Mouse (Mus musculus) hindbrain, embryonic 10.5 days (tissue): ENCODE results near the gene Nubp2. TPM values are rescaled to one million over a fixed set of nuclear protein-coding genes. Genes with fewer than 3 reads are reported as not detected.

Experiments used
- DNase-seq: peaks from one replicate; pipeline ENCODE4 v3.0.0-alpha.2; 2017; ENCODE audit warnings: low spot score
- H3K27ac ChIP-seq: fragments of 300-500 bp; sonication (generic); 2 replicates; pipeline ENCODE4 v1.5.1; 2016; ENCODE audit warnings: mild to moderate bottlenecking, moderate library complexity
- H3K27me3 ChIP-seq: fragments of 300-500 bp; sonication (generic); 2 replicates; pipeline ENCODE4 v1.6.1; 2016; ENCODE audit warnings: mild to moderate bottlenecking; ENCODE audit not compliant: poor library complexity, insufficient read depth, severe bottlenecking
- H3K36me3 ChIP-seq: fragments of 300-500 bp; sonication (generic); 2 replicates; pipeline ENCODE4 v1.6.1; 2016; ENCODE audit warnings: mild to moderate bottlenecking, moderate library complexity
- H3K4me1 ChIP-seq: fragments of 300-500 bp; sonication (generic); replicated peaks from 2 replicates; pipeline ENCODE4 v1.6.1; 2016; ENCODE audit warnings: mild to moderate bottlenecking
- H3K4me3 ChIP-seq: fragments of 300-500 bp; sonication (generic); 2 replicates; pipeline ENCODE4 v1.5.1; 2016; ENCODE audit warnings: mild to moderate bottlenecking, moderate library complexity
- H3K9me3 ChIP-seq: fragments of 300-500 bp; sonication (generic); 2 replicates; pipeline ENCODE4 v1.6.1; 2016; ENCODE audit warnings: mild to moderate bottlenecking, moderate library complexity
- WGBS: fragments of 180-500 bp; shearing (Covaris S2); methylation state at CpG from one replicate; pipeline ENCODE4 v1.1.7; 2016; 5-methylcytosine and 5-hydroxymethylcytosine counted together
- polyA plus RNA-seq: library from polyadenylated mRNA; unstranded; fragments of >200 nt; fragmentation: Nextera tagmentation; extraction: Ambion mirVana; gene quantifications from 2 replicates; pipeline ENCODE4 v1.2.1, GENCODE M21; 2016

The Nubp2 gene
- polyA plus RNA-seq, 1 experiment from 2014 or later, result 95.5 TPM

DNA sequence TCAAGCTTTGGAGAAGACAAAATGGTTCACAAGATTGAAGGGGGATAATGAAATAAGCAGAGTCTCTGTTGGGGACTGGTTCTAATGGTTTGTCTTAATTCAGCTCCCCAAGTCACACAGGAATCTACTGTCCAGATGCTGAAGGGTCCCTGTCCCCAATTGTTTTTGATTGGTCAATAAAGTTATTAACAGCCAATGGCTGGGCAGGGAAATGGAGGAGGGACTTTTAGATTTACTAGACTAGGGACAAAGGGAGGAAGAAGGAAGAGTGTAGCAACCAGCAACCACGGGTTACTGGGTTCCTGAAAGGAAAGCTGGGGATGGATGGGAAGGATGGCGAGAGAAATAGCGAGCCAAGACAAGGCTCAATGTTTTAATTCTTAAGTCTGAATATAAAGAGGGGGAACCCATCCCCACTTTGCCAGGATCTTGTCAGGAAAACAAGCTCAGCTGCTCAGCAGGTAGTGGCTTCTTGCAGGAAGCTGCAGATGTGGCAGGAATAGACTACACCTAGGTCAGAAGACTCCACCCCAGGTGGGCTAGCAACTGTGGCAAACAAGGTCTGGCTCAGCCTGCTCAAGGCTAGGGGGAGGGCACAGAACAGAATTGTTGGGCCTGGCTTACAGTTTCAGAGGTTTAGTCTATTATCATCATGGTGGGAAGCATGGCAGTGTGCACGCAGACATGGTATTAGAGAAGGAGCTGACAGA is 12.3 kb downstream of the Nubp2 start:
- 50% methylated on average over 4 of the region's 4 CpGs for WGBS
- H3K9me3 ChIP-seq, result no peaks in the 10 kb centered on the region
- H3K27me3 ChIP-seq, result no peaks in the 10 kb centered on the region
- no peak for DNase-seq
- no peak overlapping the region for H3K27ac ChIP-seq
- H3K4me3 ChIP-seq, result no peak overlapping the region
- H3K4me1 ChIP-seq, result peaks cover 19% of the 10 kb centered on the region
- H3K36me3 ChIP-seq, result no peaks in the 10 kb centered on the region

DNA sequence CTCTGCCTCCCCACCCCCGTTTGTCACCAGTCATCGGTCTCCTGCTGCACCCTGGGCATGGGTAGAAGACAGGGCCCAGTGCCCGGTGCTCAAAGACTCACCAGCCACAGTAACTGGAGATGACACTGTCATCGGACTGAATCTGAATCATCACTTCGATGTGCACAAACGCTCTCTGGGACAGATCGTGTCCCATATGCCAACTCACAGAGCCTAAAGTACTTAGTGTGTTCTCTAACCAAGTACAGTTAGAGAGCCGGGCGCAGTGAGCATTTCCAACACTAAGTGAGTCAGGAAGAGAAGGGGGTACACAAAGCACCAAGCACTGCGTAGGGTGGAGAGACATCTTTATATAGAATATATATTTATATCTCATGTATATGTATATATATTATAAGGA is 18.2 kb downstream of the Nubp2 start:
- H3K4me3 ChIP-seq, result no peak overlapping the region
- peaks cover 9% of the 10 kb centered on the region; the same call in 1 of the 2 replicates for H3K36me3 ChIP-seq
- H3K9me3 ChIP-seq, result no peaks in the 10 kb centered on the region
- H3K27ac ChIP-seq, result no peak overlapping the region
- no peaks in the 10 kb centered on the region for H3K27me3 ChIP-seq
- 90% methylated on average over 10 of the region's 10 CpGs for WGBS
- no peaks in the 10 kb centered on the region for H3K4me1 ChIP-seq
- DNase-seq, result no peak

DNA sequence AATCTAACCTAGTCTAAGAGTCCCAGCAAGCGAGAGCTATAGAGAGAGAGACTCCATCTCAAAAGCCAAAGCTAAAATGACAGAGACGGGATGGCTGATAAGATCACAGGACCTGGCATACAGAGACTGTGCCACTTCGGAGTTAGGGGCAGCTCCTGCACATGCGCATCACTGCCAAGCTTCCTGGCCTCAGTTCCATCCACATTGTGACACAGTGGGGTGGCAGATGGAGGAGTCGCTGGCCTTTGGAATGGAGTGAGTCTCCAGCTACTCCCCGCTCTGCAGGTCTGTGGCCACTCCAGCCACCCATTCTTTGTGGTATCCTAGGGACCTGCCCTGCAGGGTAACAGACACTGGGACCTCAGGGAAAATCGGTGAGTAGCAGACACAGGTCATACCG is 20.4 kb downstream of the Nubp2 start, which contains the start of gene Igfals:
TSS of gene Igfals (plus strand) at position 222 of the 400 bp plus-strand sequence.
- Histone ChIP-seq H3K27ac (no peak within 1 kb of the TSS), H3K4me1 (no peaks in the 10 kb centered on the region), H3K36me3 (peaks cover 30% of the 10 kb centered on the region), H3K27me3 (no peaks in the 10 kb centered on the region), H3K4me3 (no peak within 1 kb of the TSS), H3K9me3 (no peaks in the 10 kb centered on the region)
- 87% methylated on average over 8 of the region's 8 CpGs for WGBS
- no peak for DNase-seq

DNA sequence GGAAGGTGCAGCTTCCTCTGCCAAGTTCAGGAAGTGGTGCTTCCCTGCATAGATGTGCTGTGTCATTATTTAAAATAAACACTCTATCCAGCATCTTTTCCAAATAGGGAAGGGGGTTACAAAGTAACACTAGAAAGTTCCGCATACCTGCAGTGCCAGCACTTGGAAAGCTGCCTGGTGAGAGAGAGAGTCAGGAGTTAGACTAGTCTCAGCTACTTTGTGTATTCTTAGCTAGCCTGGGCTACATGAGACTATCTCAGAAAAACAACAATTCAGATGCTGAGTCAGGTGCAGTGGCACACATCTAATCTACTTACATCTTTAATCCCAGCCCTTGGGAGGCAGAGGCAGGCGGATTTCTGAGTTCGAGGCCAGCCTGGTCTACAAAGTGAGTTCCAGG is 24.4 kb downstream of the Nubp2 start:
- 96% methylated on average over 3 of the region's 3 CpGs for WGBS
- Histone ChIP-seq H3K27ac (no peak overlapping the region), H3K4me3 (no peak overlapping the region), H3K4me1 (no peaks in the 10 kb centered on the region), H3K27me3 (no peaks in the 10 kb centered on the region), H3K36me3 (peaks cover 59% of the 10 kb centered on the region), H3K9me3 (no peaks in the 10 kb centered on the region)
- no peak for DNase-seq

DNA sequence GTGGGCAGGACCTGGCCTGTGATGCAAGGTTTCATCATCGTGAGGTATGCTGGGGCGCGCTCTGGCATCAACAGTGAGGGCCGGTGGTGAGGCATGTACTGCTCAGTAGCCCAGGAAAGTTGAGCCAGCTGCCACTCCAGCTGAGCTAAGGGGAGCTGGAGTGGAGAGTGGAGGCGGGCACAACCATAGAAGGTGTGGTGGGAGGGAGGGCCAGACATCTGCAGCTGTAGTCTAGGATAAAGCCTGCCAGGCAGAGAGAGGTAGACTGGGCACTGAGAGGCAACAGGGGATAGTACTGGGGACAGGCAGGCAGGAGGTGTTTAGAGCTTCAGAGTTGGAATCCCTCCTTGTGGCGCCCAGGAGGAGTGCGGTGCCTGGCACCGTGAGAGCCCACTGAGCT is 26.1 kb downstream of the Nubp2 start:
- H3K4me1 ChIP-seq, result no peaks in the 10 kb centered on the region
- H3K27ac ChIP-seq, result no peak overlapping the region
- DNase-seq, result no peak
- no peaks in the 10 kb centered on the region for H3K9me3 ChIP-seq
- no peak overlapping the region for H3K4me3 ChIP-seq
- peaks cover 61% of the 10 kb centered on the region for H3K36me3 ChIP-seq
- no peaks in the 10 kb centered on the region for H3K27me3 ChIP-seq
- WGBS, result 87% methylated on average over 8 of the region's 8 CpGs

DNA sequence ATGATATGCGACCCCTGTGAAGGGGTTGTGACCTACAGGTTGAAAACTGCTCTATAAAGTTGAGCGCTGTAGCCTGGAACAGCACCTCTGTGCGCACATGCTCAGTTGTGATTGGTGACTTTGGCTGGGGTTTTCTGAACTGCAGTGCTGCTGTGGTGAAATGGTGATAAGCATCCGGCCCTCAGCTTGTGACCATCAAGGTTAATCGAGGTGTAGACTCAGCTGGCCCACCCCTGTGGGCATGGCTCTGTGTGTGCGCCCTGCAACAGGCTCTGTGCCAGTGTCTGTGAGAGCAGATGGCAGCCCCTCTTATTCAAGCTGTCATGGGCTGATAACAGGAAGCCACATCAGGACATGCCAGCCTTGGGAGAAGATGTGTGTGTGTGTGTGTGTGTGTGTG is 27.2 kb downstream of the Nubp2 start:
- no peaks in the 10 kb centered on the region for H3K9me3 ChIP-seq
- H3K27ac ChIP-seq, result no peak overlapping the region
- H3K4me1 ChIP-seq, result no peaks in the 10 kb centered on the region
- H3K4me3 ChIP-seq, result no peak overlapping the region
- DNase-seq, result no peak
- H3K27me3 ChIP-seq, result no peaks in the 10 kb centered on the region
- peaks cover 62% of the 10 kb centered on the region for H3K36me3 ChIP-seq
- WGBS, result 90% methylated on average over 6 of the region's 6 CpGs

DNA sequence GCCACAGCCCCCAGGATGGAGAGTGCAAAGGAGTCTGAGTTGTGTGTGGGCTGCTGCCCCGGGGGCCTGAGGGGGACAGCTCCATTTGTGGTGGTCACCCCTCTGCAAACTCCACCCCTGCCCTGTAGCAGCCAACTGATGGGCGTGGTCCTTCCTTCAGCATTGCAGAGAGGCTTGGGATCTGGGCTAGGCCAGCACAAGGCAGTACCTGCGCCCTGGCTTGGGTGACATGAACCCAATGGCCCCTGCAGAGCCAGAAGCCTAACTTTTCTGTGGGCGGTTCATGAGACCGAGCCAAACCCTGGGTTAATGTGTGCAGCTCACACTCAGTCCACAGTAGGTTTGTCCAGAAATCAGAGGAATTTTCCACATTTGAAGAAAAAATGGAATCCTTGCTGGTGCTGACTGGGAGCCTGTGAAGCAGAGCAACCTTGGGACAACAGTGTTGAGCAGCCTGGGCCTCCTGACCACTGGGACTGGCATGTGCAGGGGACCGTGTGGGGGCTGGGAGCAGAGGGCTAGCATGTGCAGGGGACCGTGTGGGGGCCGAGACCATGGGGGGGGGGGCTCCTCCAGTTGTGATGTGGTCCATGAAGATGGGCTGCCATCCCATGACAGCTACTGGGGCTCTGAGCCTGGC is 28.2 kb downstream of the Nubp2 start:
- peaks cover 70% of the 10 kb centered on the region for H3K36me3 ChIP-seq
- no peaks in the 10 kb centered on the region for H3K9me3 ChIP-seq
- no peak overlapping the region for H3K27ac ChIP-seq
- H3K4me3 ChIP-seq, result no peak overlapping the region
- no peak for DNase-seq
- no peaks in the 10 kb centered on the region for H3K27me3 ChIP-seq
- no peaks in the 10 kb centered on the region for H3K4me1 ChIP-seq
- WGBS, result 84% methylated on average over 8 of the region's 8 CpGs

DNA sequence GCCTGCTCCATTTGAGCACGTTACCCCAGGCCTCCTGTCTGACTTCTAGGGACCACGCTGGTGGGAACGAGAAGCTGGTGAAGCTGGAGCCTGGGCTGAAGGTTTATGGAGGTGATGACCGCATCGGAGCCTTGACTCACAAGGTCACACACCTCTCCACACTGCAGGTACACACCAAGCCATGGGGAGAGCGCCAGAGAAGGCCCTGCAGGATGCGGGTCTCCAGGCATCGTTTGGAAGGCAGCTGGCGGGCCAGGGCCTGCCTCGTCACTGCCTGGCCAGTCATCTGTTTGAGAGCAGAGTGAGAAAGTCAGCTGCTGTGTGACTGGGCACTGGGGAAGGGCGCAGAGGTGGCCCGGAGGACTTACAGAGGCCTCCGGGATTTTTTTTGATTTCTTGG is 29.6 kb downstream of the Nubp2 start:
- WGBS, result 92% methylated on average over 13 of the region's 13 CpGs
- Histone ChIP-seq H3K27me3 (peaks cover 3% of the 10 kb centered on the region), H3K9me3 (no peaks in the 10 kb centered on the region), H3K36me3 (peaks cover 60% of the 10 kb centered on the region), H3K27ac (no peak overlapping the region), H3K4me1 (peaks cover 2% of the 10 kb centered on the region; the same call in 1 of the 2 replicates), H3K4me3 (0 out of 2 replicates have a peak overlapping the region, but pooled peaks have one; percentile 2)
- DNase-seq, result no peak

DNA sequence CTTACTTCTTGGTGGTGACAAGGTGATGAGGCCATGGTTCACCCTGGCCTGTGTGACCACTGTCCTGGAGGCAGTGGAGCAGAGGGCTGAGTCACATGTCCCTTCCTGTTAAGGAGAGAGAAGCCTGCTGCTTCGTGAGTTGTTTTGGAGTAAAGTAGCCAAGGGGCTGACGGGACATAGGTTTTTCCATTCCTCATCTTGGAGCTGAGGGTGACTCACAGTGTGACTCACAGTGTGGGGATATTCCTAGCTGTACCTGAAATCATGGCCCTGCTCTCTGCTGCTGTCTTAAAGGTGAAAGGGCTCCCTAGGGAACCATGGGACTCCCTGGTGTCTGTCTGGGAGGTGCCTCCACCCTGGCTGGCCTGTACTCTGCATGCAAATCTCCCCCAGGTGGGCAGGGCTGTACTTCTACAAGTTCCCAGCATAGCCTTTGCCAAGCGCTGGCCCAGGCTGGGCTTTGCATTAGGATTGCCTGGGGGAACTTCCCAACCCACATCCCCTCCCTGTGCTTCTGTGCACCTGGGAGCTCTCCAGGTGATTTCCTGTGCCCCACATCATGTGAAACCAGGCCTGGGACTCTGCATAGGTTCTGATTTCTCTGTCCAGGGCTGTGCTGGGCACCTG is 30.2 kb downstream of the Nubp2 start:
- no peaks in the 10 kb centered on the region for H3K9me3 ChIP-seq
- H3K36me3 ChIP-seq, result peaks cover 53% of the 10 kb centered on the region
- no peak for DNase-seq
- WGBS, result 82% methylated on average over 3 of the region's 3 CpGs
- peaks cover 10% of the 10 kb centered on the region for H3K27me3 ChIP-seq
- 0 out of 2 replicates have a peak overlapping the region, but pooled peaks have one; percentile 2 for H3K4me3 ChIP-seq
- H3K27ac ChIP-seq, result no peak overlapping the region
- H3K4me1 ChIP-seq, result peaks cover 8% of the 10 kb centered on the region

DNA sequence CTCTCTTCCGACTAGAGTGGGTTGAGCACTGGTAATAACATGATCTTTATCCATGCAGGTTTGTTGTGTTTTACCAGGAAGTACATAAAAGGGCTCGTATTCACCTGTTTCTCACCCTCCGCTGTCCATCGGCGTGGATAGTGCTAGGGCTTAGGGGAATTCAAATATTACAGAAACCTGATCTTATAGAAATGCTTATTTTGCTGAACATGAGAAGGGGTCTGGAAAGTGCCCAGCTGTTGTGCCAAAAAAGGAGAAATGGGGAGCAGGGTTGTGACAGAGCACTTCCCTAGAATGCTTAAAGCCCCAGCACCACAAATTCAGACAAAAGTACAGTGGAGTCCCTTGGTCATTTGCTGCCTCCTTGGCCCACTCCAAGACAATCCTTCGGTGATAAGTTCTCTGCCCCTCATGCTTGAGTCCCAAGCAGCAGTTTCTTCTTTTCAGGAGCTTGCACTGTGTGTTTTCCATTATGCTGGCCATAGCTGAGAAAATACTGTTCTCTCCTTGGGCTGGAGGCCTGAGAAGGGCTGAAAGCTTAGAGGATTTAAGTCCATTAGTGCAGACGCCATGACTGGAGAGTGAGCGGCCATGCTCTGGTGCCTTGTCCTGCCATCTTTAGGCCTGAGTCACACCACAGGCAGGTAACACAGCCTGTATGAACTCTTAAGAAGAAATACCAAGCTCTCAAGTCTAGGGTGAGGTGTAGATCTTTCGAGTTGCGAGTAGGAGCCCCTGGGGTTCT is 34.6 kb downstream of the Nubp2 start:
- Histone ChIP-seq H3K4me1 (peaks cover 29% of the 10 kb centered on the region), H3K27ac (no peak overlapping the region), H3K27me3 (peaks cover 10% of the 10 kb centered on the region), H3K36me3 (peaks cover 20% of the 10 kb centered on the region), H3K4me3 (peak overlapping the region; percentile 70), H3K9me3 (no peaks in the 10 kb centered on the region)
- WGBS, result 80% methylated on average over 10 of the region's 10 CpGs
- no peak for DNase-seq

DNA sequence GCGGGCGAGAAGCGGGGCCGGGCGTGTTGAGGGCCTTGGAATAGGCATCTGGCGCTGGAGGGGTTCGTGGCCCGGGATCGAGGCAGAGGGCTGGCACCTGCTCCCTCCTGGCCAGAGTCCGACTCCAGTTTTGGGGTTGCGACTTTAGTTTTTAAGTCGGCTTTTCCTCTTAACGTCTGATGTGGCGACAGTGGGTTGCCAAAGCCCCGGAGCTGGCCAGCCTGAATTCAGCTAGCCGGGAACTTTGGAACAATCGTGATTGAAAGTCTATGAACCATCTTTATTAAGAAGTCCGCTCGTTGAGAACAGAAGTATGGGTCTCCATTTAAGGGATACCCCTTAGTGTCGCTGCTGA is 35.4 kb downstream of the Nubp2 start:
- H3K4me1 ChIP-seq, result peaks cover 29% of the 10 kb centered on the region
- peaks cover 13% of the 10 kb centered on the region for H3K36me3 ChIP-seq
- no peaks in the 10 kb centered on the region for H3K9me3 ChIP-seq
- H3K4me3 ChIP-seq, result peak overlapping the region; percentile 70
- H3K27ac ChIP-seq, result peak overlapping the region; percentile 93
- peaks cover 10% of the 10 kb centered on the region for H3K27me3 ChIP-seq
- no peak for DNase-seq
- 2% methylated on average over 20 of the region's 20 CpGs for WGBS

DNA sequence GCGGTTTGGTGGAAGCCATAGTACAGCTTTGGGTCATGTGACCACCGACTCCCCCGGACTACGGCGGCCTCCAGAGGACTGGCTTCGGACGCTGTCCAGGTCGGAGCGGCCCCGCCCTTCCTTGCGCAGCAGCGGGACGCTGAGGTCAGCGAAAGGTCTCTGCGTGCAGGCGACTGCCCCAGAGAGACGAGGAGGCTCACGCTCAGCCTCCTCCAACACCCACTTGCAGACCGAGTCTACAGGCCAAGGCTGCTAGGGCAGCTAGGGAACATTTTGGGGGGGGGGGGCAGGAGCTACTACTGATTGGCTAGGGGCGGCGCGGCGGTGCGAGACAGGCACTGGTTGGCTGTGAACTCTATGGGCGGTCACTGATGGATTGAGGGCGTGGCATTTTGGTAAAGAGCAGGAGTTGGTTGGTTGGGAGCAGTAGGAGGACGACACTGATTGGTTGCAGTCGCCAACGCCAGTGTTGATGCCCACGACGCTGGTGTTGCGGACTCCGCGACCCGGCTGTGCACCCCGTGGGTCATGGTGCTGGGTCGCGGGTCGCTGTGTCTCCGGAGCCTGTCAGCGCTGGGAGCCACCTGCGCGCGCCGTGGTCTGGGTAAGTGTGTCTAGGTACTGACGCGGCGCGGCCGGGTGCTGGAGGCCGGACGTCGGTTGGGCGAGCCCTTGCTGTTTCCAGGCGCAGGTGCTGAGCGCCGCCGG is 35.9 kb downstream of the Nubp2 start, which contains the start of gene Fahd1:
TSS of gene Fahd1 (minus strand) at position 300 of the 708 bp plus-strand sequence.
- under 1% methylated on average over 58 of the region's 58 CpGs for WGBS

More for the DNA sequence above, 35.9 kb downstream of the Nubp2 start, which contains the start of gene Fahd1:
- peaks cover 29% of the 10 kb centered on the region for H3K4me1 ChIP-seq
- H3K27me3 ChIP-seq, result peaks cover 10% of the 10 kb centered on the region
- H3K9me3 ChIP-seq, result no peaks in the 10 kb centered on the region
- peak; percentile 97 for DNase-seq
- H3K27ac ChIP-seq, result peak within 1 kb of the TSS; percentile 93
- peak within 1 kb of the TSS; percentile 70 for H3K4me3 ChIP-seq
- peaks cover 13% of the 10 kb centered on the region for H3K36me3 ChIP-seq
